Mouse (Mus musculus) cerebellum, adult 18-20 months (tissue): ENCODE data around the gene Notch1.

Experiments
- DNase-seq, 2 experiments: peaks; one replicate each; pipeline ENCODE4 v3.0.0; 2021

Notch1 gene

DNA sequence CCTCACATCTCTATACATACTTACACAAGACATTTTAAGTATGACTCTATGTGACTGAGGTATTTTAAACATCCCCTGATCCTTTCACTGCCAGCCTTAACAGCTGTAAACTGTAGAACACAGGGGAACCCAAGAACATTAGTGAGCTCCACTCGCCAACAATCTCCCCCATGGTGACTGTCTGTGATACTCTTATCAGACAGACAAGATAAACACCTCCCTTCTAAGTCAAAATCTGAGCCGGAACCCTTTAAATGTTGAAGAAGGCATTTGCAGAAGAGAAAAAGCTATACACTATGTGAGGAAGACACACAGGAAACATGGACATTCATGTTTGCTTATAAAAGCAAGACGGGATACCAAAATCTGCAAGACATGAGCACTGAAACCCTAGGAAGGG lies 72.6 kb downstream of the Notch1 start:
- no peak for DNase-seq

DNA sequence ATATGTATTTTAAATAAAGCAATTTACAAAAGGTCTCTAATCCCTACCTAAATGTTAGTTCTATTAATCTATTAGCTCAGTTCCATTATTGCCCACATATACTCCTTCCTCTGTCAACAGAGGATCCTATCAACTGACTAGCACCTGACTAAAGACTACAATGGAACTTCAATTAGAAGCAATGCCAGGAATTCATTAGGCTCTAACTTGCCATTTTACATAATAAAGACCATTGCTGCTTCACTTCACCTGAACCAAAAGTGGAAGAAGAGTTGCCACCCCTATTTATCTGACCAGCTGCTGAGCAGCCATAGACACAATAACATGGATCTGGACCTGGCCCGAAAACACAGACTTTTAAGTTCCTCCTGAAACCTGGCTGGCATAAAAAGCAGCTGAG lies 73.6 kb downstream of the Notch1 start:
- no peak for DNase-seq

DNA sequence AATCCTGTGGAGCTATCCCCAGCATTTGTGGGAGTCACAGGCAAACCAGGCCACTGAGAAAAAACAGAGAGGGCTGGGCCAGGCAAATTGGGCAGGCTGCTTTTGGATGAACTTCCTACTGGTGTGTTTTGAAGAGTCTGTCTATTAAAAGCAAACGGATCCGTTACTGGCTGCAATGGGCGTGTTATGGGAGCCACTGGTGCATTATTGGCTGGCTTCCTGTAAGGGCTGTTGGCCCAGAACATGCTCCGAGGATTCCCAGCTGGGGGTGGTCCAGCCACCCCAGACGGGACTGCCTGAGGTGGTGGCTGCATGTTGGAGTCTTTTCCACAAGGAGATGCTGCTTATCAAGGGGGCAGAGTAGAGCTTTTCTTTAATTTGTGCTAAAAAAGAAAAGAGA lies 74.8 kb downstream of the Notch1 start:
- no peak for DNase-seq

DNA sequence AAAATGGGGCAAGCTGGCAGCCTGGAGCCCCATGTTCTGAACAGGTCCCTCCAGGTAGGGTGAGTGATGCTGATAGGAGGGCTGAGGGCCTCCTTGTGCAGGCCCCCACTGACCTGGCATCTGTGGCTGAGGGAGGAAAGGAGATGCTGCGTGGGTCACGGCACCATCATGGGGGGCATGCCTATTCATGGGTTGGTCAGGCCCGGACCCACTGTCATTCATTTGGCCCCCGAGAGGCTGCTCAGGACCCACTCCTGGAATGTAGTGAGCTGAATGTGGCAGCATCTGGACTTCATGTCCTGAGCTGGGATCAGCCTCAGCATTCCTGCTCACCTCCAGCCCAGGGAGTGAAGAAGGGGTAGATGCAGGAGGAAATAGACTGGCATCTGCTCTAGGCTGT lies 75.2 kb downstream of the Notch1 start:
- no peak for DNase-seq

DNA sequence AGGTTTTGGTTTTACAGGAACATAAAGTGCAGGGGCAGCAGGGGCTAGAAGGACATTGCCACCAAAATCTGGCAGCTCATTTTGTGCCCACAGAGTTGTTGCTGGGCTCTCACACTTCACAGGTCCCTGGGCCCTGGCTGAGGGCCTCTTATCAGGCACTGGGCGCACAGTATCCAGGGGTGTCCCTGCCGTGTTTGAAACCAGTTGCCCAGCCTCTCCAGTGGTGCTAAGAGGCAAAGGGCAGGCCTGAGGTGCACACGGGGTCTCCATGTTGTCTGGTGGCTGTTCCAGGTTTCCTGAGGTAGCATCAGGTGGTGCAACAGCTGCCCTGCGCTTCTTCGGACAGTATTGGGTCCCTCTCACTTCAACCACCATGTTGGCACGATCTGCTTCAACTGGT lies 76.8 kb downstream of the Notch1 start:
- DNase-seq: no peak

DNA sequence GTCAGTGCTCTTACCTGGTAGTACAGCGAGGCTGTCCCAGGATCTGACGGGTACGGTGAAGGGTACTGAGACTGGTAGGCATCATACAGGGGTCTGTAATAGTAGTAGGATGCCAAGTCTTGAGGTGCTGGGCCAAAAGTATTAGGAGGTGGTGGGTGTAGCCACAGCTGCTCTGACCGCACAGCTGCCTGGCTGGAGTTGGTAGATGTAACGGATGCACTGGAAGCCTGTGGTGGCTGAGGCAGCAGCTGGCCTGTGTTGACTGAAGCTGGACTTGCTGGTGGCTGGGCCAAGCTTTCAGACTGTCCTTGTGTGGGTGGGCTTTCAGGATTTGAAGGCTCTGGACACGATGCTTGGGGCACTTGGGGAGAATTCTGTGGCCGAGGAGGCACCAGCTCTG lies 78.1 kb downstream of the Notch1 start:
- DNase-seq: no peak

DNA sequence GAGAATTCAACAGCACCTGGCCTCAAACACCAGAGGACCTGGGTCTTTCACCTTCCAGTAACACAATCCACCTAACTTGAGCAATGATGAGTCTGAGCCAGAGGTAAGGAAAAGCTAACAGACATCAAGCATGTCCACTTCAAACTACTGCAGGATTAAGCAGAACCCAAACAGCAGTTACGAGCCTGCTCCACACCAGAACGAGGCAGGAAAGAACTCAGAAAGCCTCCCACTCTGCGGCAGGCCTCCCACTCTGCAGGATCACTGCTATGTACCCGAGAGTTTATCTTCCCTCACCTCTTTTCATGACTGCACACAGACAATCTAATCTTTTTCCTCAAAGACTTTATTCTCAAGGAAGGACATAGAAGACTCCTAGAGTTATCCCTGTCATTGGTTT lies 79.2 kb downstream of the Notch1 start:
- DNase-seq: no peak

DNA sequence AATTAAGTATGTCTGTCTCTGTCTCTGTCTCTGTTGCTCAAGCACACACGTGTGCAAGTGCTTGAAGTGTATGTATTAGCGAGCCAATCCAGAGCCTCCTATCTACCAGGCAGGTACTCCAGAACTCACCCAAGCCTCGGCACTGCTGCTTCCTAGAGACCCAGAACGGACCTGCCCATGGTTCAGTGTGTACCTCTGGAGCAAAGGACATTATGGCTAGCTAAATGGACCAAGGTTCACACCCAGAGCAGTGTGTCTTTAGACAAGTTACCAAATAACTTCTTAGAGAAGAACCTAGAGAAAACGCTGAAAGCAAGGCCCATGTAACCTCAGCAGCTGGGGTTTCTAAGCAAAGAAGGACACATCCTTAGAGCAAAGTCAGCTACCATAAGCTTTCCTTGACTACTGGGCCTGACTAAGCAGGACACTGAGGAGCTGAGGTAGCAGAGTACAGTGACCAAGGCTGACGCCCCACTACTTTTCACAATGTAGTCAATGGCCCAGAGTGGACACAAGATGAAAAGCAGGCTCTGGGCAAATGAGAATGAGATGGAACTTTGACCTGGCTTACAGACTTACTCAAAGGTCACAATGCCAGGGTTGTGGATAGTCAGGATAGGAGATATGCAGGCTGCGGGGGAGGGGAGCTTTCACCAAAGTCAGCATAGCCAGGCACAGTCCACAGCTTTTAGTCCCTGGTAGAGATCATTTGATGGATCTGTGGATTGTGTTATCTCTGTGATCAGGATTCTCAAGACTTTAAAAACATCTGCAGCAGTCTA lies 81.5 kb downstream of the Notch1 start:
- no peak for DNase-seq

DNA sequence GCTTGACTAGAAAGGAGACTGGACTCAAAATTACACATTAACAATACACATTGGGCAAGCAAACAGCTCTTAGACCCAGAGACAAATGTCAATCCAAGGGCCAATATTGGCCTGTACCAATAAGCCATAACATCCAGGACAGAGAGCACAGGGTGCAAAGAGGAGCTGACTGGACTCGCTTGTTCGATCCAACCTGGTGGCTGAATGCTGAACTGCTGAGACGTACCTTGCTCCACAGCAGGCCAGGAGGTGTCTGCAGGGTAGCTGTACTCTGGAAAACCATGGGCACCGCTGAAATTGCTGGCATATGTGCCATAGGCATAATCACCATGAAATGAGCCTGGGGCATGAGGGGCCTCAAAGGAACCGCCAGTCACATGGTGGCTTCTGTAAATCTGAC lies 86.6 kb downstream of the Notch1 start:
- DNase-seq: no peak

DNA sequence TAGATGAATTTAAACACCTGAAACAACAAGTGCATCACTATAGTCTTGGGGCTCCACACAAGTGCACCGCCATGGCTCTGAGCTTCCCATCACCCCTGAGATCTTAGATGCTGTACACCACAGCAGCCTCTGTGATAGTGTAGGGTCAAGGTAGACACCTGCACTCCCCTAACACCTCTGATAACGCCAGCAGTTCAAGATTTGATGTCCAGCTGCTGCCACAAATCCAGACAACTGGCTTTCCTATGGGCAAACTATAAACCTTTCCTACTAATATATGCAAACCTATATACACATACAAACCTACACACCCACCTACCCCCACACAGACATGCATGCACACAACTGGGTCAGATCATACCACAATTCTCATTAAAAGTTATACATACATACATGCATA lies 91.9 kb downstream of the Notch1 start:
- no peak for DNase-seq

DNA sequence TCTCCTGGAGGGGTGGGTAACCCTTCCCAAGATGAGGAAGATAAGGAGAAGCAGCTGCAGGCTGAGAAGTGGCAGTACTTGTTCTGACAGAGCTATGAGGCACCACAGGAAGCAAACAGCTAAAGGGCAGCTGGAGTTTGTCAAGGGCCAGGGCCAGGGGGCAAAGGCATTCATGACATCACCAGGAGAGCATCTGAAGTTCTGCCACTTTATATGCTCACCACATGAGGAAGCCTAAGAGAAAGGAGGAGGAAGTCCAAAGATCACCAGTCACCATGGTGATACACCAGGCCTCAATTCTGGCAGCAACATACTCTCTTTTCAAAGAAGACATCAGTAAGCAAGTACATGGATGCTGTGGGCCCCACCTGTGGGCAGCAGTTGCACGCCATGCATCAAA lies 93.4 kb downstream of the Notch1 start:
- no peak for DNase-seq

DNA sequence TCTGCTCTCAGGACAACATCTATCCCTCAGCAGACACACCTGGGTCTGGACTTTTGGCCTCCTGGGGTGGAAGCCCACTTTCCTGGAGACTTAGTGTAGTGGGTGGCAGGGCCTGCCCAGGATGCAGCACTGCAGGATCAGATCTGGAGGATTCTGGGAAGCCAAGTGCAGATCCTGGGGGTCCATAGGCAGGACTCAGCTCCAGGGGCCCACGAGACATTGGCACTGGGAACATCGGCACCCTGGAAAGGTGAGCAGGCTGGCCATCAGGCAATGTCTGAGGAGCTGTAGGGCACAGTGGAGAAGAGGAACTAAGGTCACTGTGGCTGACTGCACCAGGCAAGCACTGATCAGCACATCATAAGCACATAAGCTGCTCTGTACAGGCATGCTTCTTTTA lies 94.5 kb downstream of the Notch1 start:
- no peak for DNase-seq

DNA sequence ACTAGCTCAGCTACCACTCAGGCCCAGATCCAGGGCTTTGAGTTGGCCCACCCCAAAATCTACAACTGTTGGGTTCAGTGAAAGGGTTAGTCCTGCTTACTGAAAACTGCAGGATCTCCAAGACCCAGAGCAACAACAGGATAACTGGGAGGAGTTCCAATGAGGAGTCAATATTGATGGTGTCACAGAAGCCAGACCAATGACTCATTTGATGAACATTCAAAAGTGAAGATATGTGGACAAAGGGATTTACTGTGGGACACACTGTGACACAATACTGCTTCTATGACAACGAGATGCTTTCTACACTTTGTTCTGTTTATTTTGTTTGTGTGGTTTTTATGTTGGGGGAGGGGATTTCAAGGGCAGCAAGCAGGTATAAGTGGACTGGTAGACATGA lies 98.3 kb downstream of the Notch1 start:
- no peak for DNase-seq

DNA sequence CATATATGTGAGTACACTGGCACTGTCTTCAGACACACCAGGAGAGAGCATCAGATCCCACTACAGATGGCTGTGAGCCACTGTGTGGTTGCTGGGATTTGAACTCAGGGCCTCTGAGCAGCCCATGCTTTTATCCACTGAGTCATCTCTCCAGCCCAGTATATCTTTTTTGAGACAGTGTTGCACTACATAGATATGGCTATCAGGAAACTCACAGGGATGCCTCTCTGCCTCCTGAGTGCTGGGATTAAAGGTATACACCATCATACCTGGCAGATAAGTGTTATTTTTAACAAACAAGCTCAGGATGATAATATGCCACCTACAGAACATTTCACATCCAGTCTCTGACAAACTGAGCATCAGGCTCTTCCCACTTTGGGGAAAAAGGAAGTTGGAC lies 99.4 kb downstream of the Notch1 start:
- no peak for DNase-seq

DNA sequence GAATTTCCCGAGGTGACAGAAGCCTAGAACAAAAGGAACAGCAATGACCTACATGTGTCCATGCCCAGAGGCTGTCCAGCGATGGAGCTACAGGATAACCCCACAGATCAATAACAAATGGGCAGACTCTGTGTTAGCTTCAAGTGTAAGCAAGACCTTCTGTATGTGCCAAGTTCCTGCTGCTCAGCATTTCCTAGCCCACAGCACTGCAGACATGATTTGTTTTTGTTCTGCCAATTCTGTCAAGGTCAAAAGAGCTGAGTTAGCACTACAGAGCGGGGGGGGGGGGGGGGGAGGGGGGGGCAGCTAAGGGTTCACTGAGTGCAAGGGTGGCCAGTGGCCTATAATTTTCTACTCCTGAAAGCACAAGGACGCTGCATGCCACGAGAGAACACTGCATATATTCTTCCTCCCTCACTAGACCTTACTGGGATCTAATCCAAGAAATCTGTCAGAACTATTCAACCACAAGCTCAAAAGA lies 105.5 kb downstream of the Notch1 start:
- peak in 1 of 2 experiments; percentile 34 for DNase-seq

DNA sequence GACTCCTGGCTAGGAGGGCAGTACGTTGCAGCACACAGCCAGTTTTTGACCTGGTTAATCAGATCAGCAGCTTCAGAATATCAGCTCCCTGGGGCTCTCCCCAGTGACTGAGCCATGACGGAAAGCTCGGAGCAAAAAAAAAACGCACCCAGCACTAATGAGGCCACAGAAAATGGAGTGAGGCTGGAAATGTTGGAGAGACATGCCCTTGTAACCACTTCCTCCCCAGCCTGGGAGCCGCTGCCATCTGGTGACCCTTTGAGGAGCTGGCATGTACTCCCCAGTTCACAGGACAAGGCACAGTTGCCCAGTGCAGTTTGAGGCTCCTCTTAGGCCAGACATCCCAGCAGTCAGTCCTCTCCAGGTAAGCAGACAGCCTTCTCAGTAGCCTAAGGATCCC lies 106.4 kb downstream of the Notch1 start:
- DNase-seq: peak; percentile 55 to 56

DNA sequence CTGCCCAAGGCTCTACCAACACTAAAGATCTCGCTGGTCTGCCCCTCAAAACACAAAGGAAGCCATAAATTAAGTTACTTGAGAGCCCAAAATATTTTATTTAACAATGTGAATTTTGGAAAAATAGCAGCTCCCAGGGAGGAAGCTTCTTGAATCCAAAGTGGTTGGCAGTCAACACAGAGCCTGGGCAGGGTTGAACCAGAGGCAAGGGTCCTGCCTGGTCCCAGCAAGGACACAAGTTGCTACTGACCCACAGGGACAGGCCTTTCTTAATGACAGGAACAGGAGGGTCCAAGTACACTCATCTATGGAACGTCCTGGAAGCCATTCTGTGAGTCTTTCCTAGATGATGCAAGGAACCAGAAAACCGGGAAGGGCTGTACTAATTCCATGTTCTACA lies 107.1 kb downstream of the Notch1 start:
- no peak for DNase-seq

DNA sequence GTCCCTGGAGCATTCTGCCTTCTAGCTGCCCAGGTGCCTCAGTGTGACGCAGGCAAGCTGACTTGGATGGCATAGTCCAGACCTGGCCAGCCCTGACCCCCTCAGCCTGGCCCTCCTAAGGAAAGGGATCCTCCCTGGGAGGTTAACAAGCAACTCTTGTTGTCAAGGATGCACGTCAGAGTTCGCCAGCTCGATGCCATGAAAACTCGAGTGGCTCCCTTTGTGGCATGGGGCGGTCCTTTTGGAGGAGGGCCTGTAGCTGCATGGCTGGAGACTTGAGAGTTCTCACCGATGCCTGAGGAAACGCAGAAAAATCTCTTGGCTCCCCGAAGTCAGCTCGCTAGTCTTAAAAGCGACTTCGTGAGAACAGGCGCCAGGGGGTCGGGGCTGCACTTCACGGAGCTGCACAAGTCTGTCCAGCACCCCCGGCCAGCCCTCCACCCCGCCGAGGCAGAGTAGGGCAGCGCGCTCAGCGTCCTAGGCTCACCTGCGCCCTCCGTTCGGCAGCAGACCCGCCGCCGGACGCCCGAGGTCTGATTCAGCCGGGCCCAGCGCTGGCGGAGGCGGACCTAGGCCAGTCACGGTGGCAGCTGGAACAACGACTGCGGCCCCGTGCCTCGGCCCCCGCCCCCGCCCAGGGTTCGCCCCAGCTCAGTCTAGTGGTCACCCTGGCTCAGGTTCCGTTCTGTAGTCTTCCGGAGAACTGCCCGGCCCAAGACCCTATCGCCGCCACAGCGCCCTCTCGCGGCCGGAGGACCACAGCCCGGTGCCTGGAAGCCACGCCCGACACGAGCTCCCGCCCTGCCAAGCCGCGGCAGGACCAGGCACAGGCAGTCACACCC lies 107.7 kb downstream of the Notch1 start, which contains the start of gene Inpp5e:
TSS of gene Inpp5e (minus strand) at position 689 of the 842 bp plus-strand sequence.
- peak; percentile 96 to 100 for DNase-seq
